16 mouse cellular contexts compared by ENCODE assay signal in genomic region chr14:10798489-10799180, GRCm38 (mm10).
DNase-seq lines count a peak whose midpoint lies in the region; ATAC-seq and TF ChIP-seq lines count a peak whose summit lies in the region.
"Had no signal": no experiment of that assay in that cellular context is flagged by ENCODE, and none has a peak within 500 bp of the region (broad histone marks: within the 10 kb centered on the region; RNA-seq: fewer than 3 reads in every experiment).

No protein-coding gene starts in this region.

- in situ Hi-C loops in Patski (cut with MboI; ENCODE audit: low pct_unique_long_range_greater_than_20kb): loop anchor here (10.0 to 25.0 kb wide), 2 partner anchors 536 to 1339 kb away; no protein-coding TSS in a partner anchor

- DNase-seq in forebrain, embryonic 14.5 days (ENCODE audit: low spot score): peak; percentile 52
- DNase-seq in liver, adult 2 months (ENCODE audit: extremely low read depth, low read depth, low spot score): peak; percentile 1
- DNase-seq in liver, embryonic 11.5 days (ENCODE audit: low spot score): no peak
- no peak for DNase-seq in Patski (ENCODE audit: low read depth, low spot score)
- DNase-seq in adrenal gland, adult 8-10 months: no peak
- DNase-seq: adrenal gland, postnatal 14 days; B cell, adult 2 months; heart, postnatal 10 days; liver had no signal

- H3K36me3 ChIP-seq in forebrain, embryonic 14.5 days (ENCODE audit: control insufficient read depth, insufficient read depth, low read length): no peaks in the 10 kb centered on the region
- H3K36me3 ChIP-seq in forebrain, embryonic 12.5 days (replicated peaks): no peaks in the 10 kb centered on the region
- H3K36me3 ChIP-seq in intestine, postnatal 0 days (ENCODE audit: control insufficient read depth, insufficient read depth): no peaks in the 10 kb centered on the region
- H3K36me3 ChIP-seq in intestine, embryonic 15.5 days: no peaks in the 10 kb centered on the region
- H3K36me3 ChIP-seq in liver, adult 2 months (ENCODE audit: control insufficient read depth, insufficient read depth, low read length): no peaks in the 10 kb centered on the region
- no peaks in the 10 kb centered on the region for H3K36me3 ChIP-seq in liver, embryonic 11.5 days (ENCODE audit: control insufficient read depth, insufficient read depth, low read length)
- H3K36me3 ChIP-seq: embryonic facial prominence, embryonic 13.5 days; forebrain, embryonic 10.5 days; G1E; neural tube, embryonic 13.5 days had no signal

- H3K27me3 ChIP-seq in forebrain, embryonic 14.5 days (replicated peaks; ENCODE audit: control insufficient read depth, insufficient read depth, low read length): no peaks in the 10 kb centered on the region
- H3K27me3 ChIP-seq in forebrain, embryonic 12.5 days: no peaks in the 10 kb centered on the region
- no peaks in the 10 kb centered on the region for H3K27me3 ChIP-seq in intestine, postnatal 0 days (replicated peaks; ENCODE audit: control insufficient read depth, insufficient read depth, low read length)
- H3K27me3 ChIP-seq in intestine, embryonic 15.5 days (replicated peaks): no peaks in the 10 kb centered on the region
- H3K27me3 ChIP-seq in liver, adult 2 months (ENCODE audit: control insufficient read depth, insufficient read depth, low read length): no peaks in the 10 kb centered on the region
- H3K27me3 ChIP-seq in liver, embryonic 11.5 days (replicated peaks; ENCODE audit: control insufficient read depth, insufficient read depth, low read length): no peaks in the 10 kb centered on the region
- H3K27me3 ChIP-seq in Patski: no peaks in the 10 kb centered on the region
- H3K27me3 ChIP-seq: embryonic facial prominence, embryonic 13.5 days; neural tube, embryonic 13.5 days had no signal

- H3K9me3 ChIP-seq in forebrain, embryonic 14.5 days (replicated peaks; ENCODE audit: control insufficient read depth, low read length): no peaks in the 10 kb centered on the region
- H3K9me3 ChIP-seq in forebrain, embryonic 12.5 days: no peaks in the 10 kb centered on the region
- no peaks in the 10 kb centered on the region for H3K9me3 ChIP-seq in intestine, postnatal 0 days (ENCODE audit: control insufficient read depth)
- H3K9me3 ChIP-seq in intestine, embryonic 15.5 days: no peaks in the 10 kb centered on the region
- no peaks in the 10 kb centered on the region for H3K9me3 ChIP-seq in liver, embryonic 11.5 days (ENCODE audit: control insufficient read depth, low read length)
- H3K9me3 ChIP-seq: embryonic facial prominence, embryonic 13.5 days; forebrain, embryonic 10.5 days; G1E; neural tube, embryonic 13.5 days had no signal

- no peak overlapping the region for H3K4me2 ChIP-seq in forebrain, embryonic 14.5 days (ENCODE audit: low read length)
- H3K4me2 ChIP-seq in forebrain, embryonic 12.5 days: no peak overlapping the region
- H3K4me2 ChIP-seq in intestine, postnatal 0 days (replicated peaks; ENCODE audit: low read depth): no peak overlapping the region
- no peak overlapping the region for H3K4me2 ChIP-seq in intestine, embryonic 15.5 days (replicated peaks)
- no peak overlapping the region for H3K4me2 ChIP-seq in liver, embryonic 11.5 days
- H3K4me2 ChIP-seq: embryonic facial prominence, embryonic 13.5 days; neural tube, embryonic 13.5 days had no signal

- WGBS in forebrain, embryonic 14.5 days: 82% methylated on average over 4 of the region's 4 CpGs
- 83% methylated on average over 4 of the region's 4 CpGs for WGBS in forebrain, embryonic 12.5 days
- WGBS in intestine, postnatal 0 days: 83% methylated on average over 4 of the region's 4 CpGs
- WGBS in intestine, embryonic 15.5 days: 80% methylated on average over 4 of the region's 4 CpGs
- 76% methylated on average over 4 of the region's 4 CpGs for WGBS in liver, adult 2 months
- WGBS in liver, embryonic 11.5 days: 67% methylated on average over 4 of the region's 4 CpGs

- TF ChIP-seq CTCF in intestine, postnatal 0 days (IDR thresholded peaks at IDR 0.05; ENCODE audit: low read depth): peak; percentile 28
- TF ChIP-seq CTCF in liver, adult 2 months (IDR thresholded peaks at IDR 0.05; ENCODE audit: low read depth, low read length): no peak
- peak; percentile 52 for TF ChIP-seq CTCF in Patski (IDR thresholded peaks at IDR 0.05)

- no peak overlapping the region for H3K9ac ChIP-seq in forebrain, embryonic 14.5 days (ENCODE audit: low read length)
- H3K9ac ChIP-seq in forebrain, embryonic 12.5 days: no peak overlapping the region
- no peak overlapping the region for H3K9ac ChIP-seq in intestine, postnatal 0 days (ENCODE audit: low read depth, low read length)
- H3K9ac ChIP-seq in intestine, embryonic 15.5 days: no peak overlapping the region
- H3K9ac ChIP-seq in liver, adult 2 months (ENCODE audit: low read depth, low read length): no peak overlapping the region
- no peak overlapping the region for H3K9ac ChIP-seq in liver, embryonic 11.5 days (ENCODE audit: low read depth, low read length)
- H3K9ac ChIP-seq: embryonic facial prominence, embryonic 13.5 days; neural tube, embryonic 13.5 days had no signal

- CTCF ChIA-PET in Patski (lab: Charles Lee): interaction anchor here (1.1 to 2.2 kb wide), 5 partner anchors 9 to 417 kb away, joined by 3 to 7 read pairs (median 3); no protein-coding TSS in a partner anchor

- POLR2A ChIA-PET in Patski (lab: Charles Lee): no interaction called here

- ATAC-seq in forebrain, embryonic 14.5 days: no peak
- no peak for ATAC-seq in forebrain, embryonic 12.5 days (ENCODE audit: low FRiP score)
- no peak for ATAC-seq in intestine, postnatal 0 days
- ATAC-seq in intestine, embryonic 15.5 days: no peak
- no peak for ATAC-seq in liver, embryonic 11.5 days (replicated peaks; ENCODE audit: low FRiP score)
- ATAC-seq in Patski: no peak

- H3K27ac ChIP-seq in forebrain, embryonic 14.5 days (ENCODE audit: low read depth, low read length): no peak overlapping the region
- no peak overlapping the region for H3K27ac ChIP-seq in forebrain, embryonic 12.5 days
- no peak overlapping the region for H3K27ac ChIP-seq in intestine, postnatal 0 days (ENCODE audit: low read depth, low read length)
- no peak overlapping the region for H3K27ac ChIP-seq in intestine, embryonic 15.5 days
- no peak overlapping the region for H3K27ac ChIP-seq in liver, adult 2 months (replicated peaks; ENCODE audit: insufficient read depth, low read depth, low read length)
- H3K27ac ChIP-seq in liver, embryonic 11.5 days (ENCODE audit: low read depth, low read length): no peak overlapping the region
- H3K27ac ChIP-seq: embryonic facial prominence, embryonic 13.5 days; forebrain, embryonic 10.5 days; neural tube, embryonic 13.5 days had no signal

- no peak for TF ChIP-seq POLR2A in liver, adult 2 months (IDR thresholded peaks at IDR 0.05; ENCODE audit: extremely low read depth, insufficient read depth, low read length)

- H3K79me2 ChIP-seq in liver, adult 2 months (ENCODE audit: control insufficient read depth, insufficient read depth, low read length): no peaks in the 10 kb centered on the region

- peaks cover 7% of the 10 kb centered on the region for H3K4me1 ChIP-seq in forebrain, embryonic 14.5 days (ENCODE audit: control insufficient read depth, insufficient read depth, low read length)
- no peaks in the 10 kb centered on the region for H3K4me1 ChIP-seq in forebrain, embryonic 12.5 days
- H3K4me1 ChIP-seq in intestine, postnatal 0 days (replicated peaks; ENCODE audit: control insufficient read depth, insufficient read depth, low read length): no peaks in the 10 kb centered on the region
- no peaks in the 10 kb centered on the region for H3K4me1 ChIP-seq in intestine, embryonic 15.5 days (replicated peaks)
- H3K4me1 ChIP-seq in liver, adult 2 months (ENCODE audit: control insufficient read depth, insufficient read depth, low read length): no peaks in the 10 kb centered on the region
- no peaks in the 10 kb centered on the region for H3K4me1 ChIP-seq in liver, embryonic 11.5 days (replicated peaks; ENCODE audit: control insufficient read depth, insufficient read depth, low read length)
- H3K4me1 ChIP-seq: forebrain, embryonic 10.5 days; neural tube, embryonic 13.5 days had no signal

- no peak overlapping the region for H3K4me3 ChIP-seq in forebrain, embryonic 14.5 days (ENCODE audit: low read depth, low read length)
- H3K4me3 ChIP-seq in forebrain, embryonic 12.5 days (replicated peaks): no peak overlapping the region
- no peak overlapping the region for H3K4me3 ChIP-seq in intestine, postnatal 0 days (ENCODE audit: low read depth, low read length)
- H3K4me3 ChIP-seq in intestine, embryonic 15.5 days (replicated peaks): no peak overlapping the region
- H3K4me3 ChIP-seq in liver, adult 2 months (ENCODE audit: insufficient read depth, low read depth, low read length): no peak overlapping the region
- H3K4me3 ChIP-seq in liver, embryonic 11.5 days (ENCODE audit: low read depth, low read length): no peak overlapping the region
- H3K4me3 ChIP-seq: embryonic facial prominence, embryonic 13.5 days; forebrain, embryonic 10.5 days; neural tube, embryonic 13.5 days had no signal

Comparison
In these comparisons a context has a peak if more than half of its experiments do, and no peak if none do; other contexts are left out.
1. DNase-seq: peak in forebrain, embryonic 14.5 days (single experiment) and liver, adult 2 months (single experiment); none in liver, embryonic 11.5 days (single experiment), Patski (single experiment) and adrenal gland, adult 8-10 months (single experiment).